Mouse (Mus musculus): ENCODE results near the gene Cep55.

Gene Cep55

DNA sequence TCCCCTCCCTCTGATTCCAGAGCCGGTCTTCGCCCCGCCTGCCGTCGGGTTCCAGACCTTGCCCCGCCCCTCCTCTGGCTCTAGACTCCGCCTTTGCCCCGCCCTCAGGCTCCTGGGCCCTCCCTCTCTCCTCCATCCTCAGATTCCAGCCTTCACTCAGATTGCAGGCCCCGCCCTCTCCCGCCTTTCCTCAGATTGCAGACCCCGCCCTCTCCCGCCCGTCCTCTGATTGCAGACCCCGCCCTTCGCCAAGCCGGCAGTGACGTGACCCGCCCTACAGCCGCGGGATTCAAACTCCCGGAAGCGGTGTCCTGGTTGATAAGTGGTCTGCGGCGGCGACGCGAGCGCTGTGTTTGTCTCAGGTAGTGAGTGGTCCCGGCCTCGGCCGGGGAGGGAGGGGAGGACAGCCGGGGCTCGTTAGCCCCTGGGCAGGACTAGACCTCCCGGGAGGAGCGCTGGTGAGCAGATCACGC, at the start of gene Cep55:
Gene Cep55, plus strand, starts transcription at position 292 of the 473 bp plus-strand sequence.
- DNase-seq (ENCODE audit: low spot score) = peak; percentile 80

- no peak for DNase-seq (ENCODE audit: low spot score)
Measured at GRCm38 (mm10) chr19:38011379-38011778, 43.4 kb upstream of the Cep55 start.

DNA sequence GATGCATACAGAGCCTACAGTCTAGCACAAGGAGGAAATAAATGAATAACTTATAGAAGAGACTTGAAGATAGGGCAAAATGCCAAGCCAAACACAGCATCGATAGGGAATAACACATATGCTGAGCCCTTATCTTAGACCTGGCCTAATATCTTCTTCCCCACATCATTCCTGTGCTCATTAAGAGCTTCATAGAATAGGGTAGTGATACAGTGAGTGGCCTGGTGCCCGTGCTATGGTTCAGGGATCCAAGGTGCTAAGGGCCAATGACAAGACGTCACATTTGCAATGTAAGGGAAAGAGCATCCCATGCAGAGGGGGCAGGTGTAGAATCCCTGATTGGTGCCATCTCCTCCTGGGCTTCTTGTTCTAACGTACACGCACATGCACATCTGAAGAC, 40.4 kb upstream of the Cep55 start:
- no peak for DNase-seq (ENCODE audit: low spot score)

GRCm38 (mm10) chr19:38015180-38015872, 39.5 kb upstream of the Cep55 start:
- no peak for DNase-seq (ENCODE audit: low spot score)

- DNase-seq (ENCODE audit: low spot score) = no peak
Measured at GRCm38 (mm10) chr19:38015873-38016254, 38.9 kb upstream of the Cep55 start.

DNA sequence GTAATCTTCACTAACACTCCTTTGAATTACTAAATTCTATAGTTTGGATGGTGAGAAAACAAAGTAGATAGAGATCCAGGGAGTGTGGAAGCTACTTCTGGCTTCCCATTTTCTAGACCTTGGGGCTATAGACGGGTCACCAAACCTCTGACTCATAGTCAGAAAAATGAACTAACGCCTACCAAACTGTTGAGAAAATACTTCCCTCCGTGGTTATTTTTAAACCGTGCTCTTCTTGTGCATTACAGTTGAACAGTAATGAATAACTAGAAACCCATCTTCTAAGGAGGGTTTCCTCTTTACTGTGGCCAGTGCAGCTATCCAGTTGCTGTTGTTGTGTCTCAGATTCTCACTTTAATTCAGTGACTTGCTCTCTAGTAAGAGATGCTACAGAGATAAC, 32.1 kb upstream of the Cep55 start:
- no peak for DNase-seq (ENCODE audit: low spot score)

- DNase-seq (ENCODE audit: low spot score) = no peak
Measured at GRCm38 (mm10) chr19:38023603-38024002, 31.2 kb upstream of the Cep55 start.

GRCm38 (mm10) chr19:38025254-38026041, 29.4 kb upstream of the Cep55 start:
- DNase-seq (ENCODE audit: low spot score) = no peak

DNA sequence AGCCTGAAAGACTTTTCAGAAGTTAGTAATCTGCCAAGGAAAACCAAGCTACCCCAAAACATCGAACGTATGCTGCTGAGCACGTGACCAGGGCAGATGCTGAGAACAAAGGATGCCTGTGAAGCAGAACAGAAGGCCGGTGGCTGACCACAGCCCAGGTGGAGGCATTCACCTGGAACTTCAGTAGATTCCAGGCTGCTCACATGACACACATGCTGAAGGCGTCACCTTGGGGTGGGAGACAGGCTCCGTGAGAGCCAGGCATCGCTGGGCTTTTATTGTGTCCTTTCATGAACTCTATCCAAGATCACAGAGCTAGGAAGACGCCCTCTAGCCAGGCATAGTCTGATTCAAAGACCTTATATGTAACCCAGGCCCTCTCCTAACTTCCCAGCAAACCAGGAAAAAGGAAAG, 28.6 kb upstream of the Cep55 start:
- no peak for DNase-seq (ENCODE audit: low spot score)

DNA sequence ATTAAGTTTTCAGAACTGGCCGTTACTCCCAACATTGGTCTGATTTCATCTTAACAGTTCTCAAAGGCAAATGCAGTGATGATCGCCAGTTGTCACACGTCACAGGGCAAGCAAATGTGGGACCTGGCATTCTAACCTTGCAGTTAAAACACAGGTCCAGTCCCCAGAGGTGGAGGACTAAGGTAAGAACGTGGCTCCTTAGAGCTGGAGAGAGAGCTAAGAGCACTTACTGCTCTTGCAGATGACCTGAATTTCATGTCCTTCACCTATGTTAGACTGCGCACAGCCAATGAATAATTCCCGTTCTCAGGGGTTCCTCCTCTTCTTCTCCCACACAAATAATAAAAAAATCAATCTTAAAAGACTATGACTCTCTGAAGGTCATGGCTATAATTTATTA, 27.4 kb upstream of the Cep55 start:
- no peak for DNase-seq (ENCODE audit: low spot score)

- no peak for DNase-seq (ENCODE audit: low spot score)
Measured at GRCm38 (mm10) chr19:38027881-38028521, 26.8 kb upstream of the Cep55 start.

- DNase-seq (ENCODE audit: low spot score) = no peak
Measured at GRCm38 (mm10) chr19:38029292-38029691, 25.5 kb upstream of the Cep55 start.

DNA sequence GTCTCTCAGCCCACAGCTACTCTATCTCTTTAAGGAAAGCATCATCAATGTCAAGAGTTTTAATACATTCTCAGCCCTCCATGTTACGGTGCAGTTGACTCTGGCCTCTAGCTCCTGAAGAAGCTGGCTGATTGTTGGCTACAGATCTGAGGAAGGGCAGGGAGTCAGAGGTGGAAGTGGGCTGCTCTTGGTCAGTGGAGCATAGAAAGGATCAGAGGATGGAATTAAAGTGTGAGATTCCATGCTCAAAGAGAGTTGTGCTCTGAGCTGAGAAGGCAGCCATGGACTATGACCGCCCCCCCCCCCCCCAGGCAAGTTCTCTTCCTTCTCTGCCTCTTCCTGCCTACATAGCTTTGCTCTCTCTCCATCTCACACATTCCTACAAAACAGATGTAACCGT, 24.9 kb upstream of the Cep55 start:
- DNase-seq (ENCODE audit: low spot score) = no peak

DNA sequence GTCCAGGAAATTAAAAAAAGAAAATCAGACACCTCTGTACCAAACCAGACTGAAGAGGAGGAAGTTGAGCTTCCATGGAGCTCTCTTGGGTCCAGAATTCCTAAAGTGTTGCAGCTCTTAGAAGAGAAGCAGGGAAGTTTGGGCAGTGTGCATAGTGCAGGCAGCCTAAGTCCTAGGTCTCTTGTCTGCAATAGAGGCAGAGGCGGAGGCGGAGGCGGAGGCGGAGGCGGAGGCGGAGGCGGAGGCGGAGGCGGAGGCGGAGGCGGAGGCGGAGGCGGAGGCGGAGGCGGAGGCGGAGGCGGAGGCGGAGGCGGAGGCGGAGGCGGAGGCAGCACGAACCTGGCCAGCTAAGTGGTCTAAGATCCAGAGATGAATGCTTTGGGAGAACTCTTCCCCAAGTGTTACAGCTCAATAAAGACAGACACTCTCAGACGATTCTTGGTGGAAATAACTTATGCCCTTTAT, 24.1 kb upstream of the Cep55 start:
- DNase-seq (ENCODE audit: low spot score) = no peak

DNA sequence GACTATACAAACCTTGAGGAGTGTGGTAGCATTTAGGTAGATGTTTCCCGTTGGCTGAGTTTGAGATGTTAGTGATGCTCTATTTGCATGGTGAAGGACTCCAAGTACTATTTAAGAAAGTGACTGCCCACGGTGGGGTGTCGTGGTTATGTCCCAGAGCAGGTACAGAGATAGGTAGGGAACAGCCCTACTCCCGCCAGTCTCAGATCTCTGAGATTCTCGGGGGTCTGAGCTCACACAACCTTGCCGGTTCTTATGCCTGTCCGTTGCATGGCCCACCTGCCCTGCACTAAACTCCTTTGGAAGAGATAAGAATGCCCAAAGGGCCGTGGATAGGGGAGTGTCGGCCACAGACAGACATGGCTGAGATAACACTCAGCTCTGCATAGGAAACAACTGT, 23.7 kb upstream of the Cep55 start:
- no peak for DNase-seq (ENCODE audit: low spot score)

- no peak for DNase-seq (ENCODE audit: low spot score)
Measured at GRCm38 (mm10) chr19:38032993-38033734, 21.6 kb upstream of the Cep55 start.

DNA sequence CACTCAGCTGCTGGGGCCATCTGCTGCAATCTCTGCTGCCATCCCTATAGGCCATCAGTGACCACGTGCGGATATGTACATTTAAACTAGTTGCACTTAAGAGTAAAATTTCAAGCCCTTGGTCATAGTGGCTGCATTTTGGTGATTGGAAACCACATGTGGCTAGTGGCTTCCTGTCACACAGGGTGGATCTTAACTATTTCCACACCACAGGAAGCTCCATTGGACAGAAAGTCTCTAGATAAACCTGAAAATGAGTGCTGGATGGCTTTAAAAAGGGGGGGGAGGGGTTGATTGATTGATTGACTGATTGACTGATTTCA, 21.1 kb upstream of the Cep55 start:
- no peak for DNase-seq (ENCODE audit: low spot score)

DNA sequence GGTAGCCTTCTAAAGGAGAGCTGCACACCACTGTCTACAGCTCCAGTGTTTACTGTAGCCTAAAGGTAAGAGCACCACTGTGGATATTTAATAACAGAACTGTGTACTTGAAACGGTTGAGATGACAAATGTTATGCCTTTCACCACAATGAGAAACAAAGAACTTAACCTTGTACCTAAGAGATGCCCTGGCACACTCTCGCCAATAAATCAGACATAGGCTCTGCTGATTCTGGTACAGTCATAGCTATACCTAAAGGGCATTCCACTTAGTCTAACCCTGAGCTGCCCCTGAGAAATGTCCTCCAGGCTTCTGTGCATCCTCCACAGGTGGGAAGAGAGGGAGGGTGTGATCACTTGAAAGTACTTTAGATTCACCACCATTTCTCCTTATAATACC, 20.1 kb upstream of the Cep55 start:
- DNase-seq (ENCODE audit: low spot score) = no peak

- no peak for DNase-seq (ENCODE audit: low spot score)
Measured at GRCm38 (mm10) chr19:38035766-38036165, 19.0 kb upstream of the Cep55 start.

DNA sequence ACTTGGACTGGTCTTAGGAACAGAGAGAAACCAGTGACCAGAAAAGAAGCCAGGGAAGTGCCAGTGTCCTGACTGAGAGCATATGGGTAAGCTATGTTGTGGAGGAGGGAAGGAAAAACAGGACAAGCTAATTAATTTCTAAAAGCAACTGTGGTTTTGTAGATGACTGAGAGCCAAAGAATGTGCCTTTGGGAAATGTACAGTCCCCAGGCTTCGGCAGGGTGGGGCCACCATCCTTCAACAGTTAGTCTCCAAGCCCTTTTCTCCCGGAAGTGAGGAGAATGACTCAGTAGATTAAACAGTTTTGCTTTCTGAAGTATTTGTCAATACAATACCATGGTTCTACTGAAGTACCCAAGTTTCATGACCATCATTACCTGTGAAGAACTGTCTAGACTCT, 16.5 kb upstream of the Cep55 start:
- no peak for DNase-seq (ENCODE audit: low spot score)

GRCm38 (mm10) chr19:38042261-38042722, 12.5 kb upstream of the Cep55 start:
- no peak for DNase-seq (ENCODE audit: low spot score)

GRCm38 (mm10) chr19:38043281-38043981, 11.4 kb upstream of the Cep55 start, which contains the start of gene Myof:
Gene Myof, minus strand, starts transcription at chr19:38043577.
- no peak for DNase-seq (ENCODE audit: low spot score)

Measured in urinary bladder, postnatal 10 days (tissue).